Mouse (Mus musculus): ENCODE data around the gene Plxdc1.

DNA sequence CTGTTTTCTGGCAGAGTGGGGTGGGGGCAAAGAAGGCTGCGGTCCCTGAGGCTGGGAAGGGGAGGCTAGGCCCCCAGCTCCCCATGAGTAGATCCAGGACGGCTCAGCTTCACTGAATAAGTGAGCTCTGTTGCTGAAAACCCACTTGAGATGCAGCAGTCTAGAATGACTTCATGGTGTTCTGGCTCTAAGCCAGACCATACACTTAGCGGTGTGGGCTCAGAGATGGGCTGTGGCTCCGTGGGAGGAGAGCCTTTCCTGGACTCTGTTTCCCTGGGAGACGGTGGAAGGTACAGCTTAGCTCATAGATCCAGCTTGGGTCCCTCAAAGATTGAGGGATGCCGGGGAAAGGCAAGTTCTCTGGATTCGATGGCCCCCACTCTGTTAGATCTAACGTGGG is 17.9 kb upstream of the Plxdc1 start:
- no peak for TF ChIP-seq POLR2A (IDR thresholded peaks at IDR 0.05; ENCODE audit: insufficient read depth, low read length)
- TF ChIP-seq CTCF (IDR thresholded peaks at IDR 0.05; ENCODE audit: low read depth, low read length) = no peak
